Mouse (Mus musculus) lung, embryonic 15.5 days (tissue): ENCODE data around the gene Fmnl2. TPM values are rescaled to one million over a fixed set of nuclear protein-coding genes. Genes with fewer than 3 reads are reported as not detected.

Experiments used
- ATAC-seq: fragments of 200-750 bp; cut with Nextera tagmentation; 2 replicates; pipeline ENCODE4 v1.8.0; 2017; ENCODE audit warnings: moderate number of reproducible peaks, borderline replicate concordance; ENCODE audit not compliant: low FRiP score, low TSS enrichment; ENCODE audit errors: extremely low read depth
- H3K27ac ChIP-seq: fragments of 300-500 bp; sonication (generic); 2 replicates; pipeline ENCODE4 v1.5.1; 2015; ENCODE audit warnings: moderate library complexity, mild to moderate bottlenecking, inconsistent platforms
- H3K27me3 ChIP-seq: fragments of 300-500 bp; sonication (generic); 2 replicates; pipeline ENCODE4 v1.6.1; 2015; ENCODE audit warnings: inconsistent platforms
- H3K36me3 ChIP-seq: fragments of 300-500 bp; sonication (generic); 2 replicates; pipeline ENCODE4 v1.6.1; 2015; ENCODE audit warnings: inconsistent platforms
- H3K4me1 ChIP-seq: fragments of 300-500 bp; sonication (generic); 2 replicates; pipeline ENCODE4 v1.6.1; 2015; ENCODE audit warnings: inconsistent platforms
- H3K4me2 ChIP-seq: fragments of 300-500 bp; sonication (generic); 2 replicates; pipeline ENCODE4 v1.6.1; 2015; ENCODE audit warnings: inconsistent platforms, mild to moderate bottlenecking, moderate library complexity
- H3K4me3 ChIP-seq: fragments of 300-500 bp; sonication (generic); 2 replicates; pipeline ENCODE4 v1.5.1; 2015; ENCODE audit warnings: mild to moderate bottlenecking, inconsistent platforms
- H3K9ac ChIP-seq: fragments of 300-500 bp; sonication (generic); 2 replicates; pipeline ENCODE4 v1.6.1; 2015; ENCODE audit warnings: inconsistent platforms
- H3K9me3 ChIP-seq: fragments of 300-500 bp; sonication (generic); 2 replicates; pipeline ENCODE4 v1.6.1; 2016; ENCODE audit warnings: inconsistent platforms
- WGBS: fragments of 180-500 bp; shearing (Covaris S2); methylation state at CpG from one replicate; pipeline ENCODE4 v1.1.7; 2015; 5-methylcytosine and 5-hydroxymethylcytosine counted together
- polyA plus RNA-seq: library from polyadenylated mRNA; unstranded; fragments of >200 nt; fragmentation: Nextera tagmentation; extraction: Ambion mirVana; gene quantifications from 2 replicates; pipeline ENCODE4 v1.2.1, GENCODE M21; 2015

Gene Fmnl2
- polyA plus RNA-seq, 1 experiment from 2014 or later = 3.7 TPM

- Histone ChIP-seq H3K27ac (no peak overlapping the region), H3K27me3 (no peaks in the 10 kb centered on the region), H3K9me3 (no peaks in the 10 kb centered on the region), H3K4me1 (peaks cover 9% of the 10 kb centered on the region; the same call in 1 of the 2 replicates), H3K4me2 (no peak overlapping the region), H3K9ac (no peak overlapping the region), H3K4me3 (no peak overlapping the region), H3K36me3 (no peaks in the 10 kb centered on the region)
- WGBS = 91% methylated on average over 2 of the region's 2 CpGs
- no peak for ATAC-seq
Measured at GRCm38 (mm10) chr2:53066973-53067372, 209.3 kb downstream of the Fmnl2 start.

GRCm38 (mm10) chr2:53070607-53071006 is 212.9 kb downstream of the Fmnl2 start:
- peak; percentile 96; the same call in 1 of the 2 replicates for ATAC-seq
- Histone ChIP-seq H3K4me3 (no peak overlapping the region), H3K4me2 (no peak overlapping the region), H3K9ac (no peak overlapping the region), H3K27me3 (no peaks in the 10 kb centered on the region), H3K27ac (peak overlapping the region; percentile 1; the same call in 1 of the 2 replicates), H3K9me3 (no peaks in the 10 kb centered on the region), H3K36me3 (no peaks in the 10 kb centered on the region), H3K4me1 (peaks cover 9% of the 10 kb centered on the region; the same call in 1 of the 2 replicates)
- WGBS = 8% methylated on average over 1 of the region's 1 CpGs

GRCm38 (mm10) chr2:53079693-53080286 is 222.1 kb downstream of the Fmnl2 start:
- Histone ChIP-seq H3K36me3 (no peaks in the 10 kb centered on the region), H3K4me2 (no peak overlapping the region), H3K9ac (no peak overlapping the region), H3K4me3 (no peak overlapping the region), H3K9me3 (no peaks in the 10 kb centered on the region), H3K27me3 (no peaks in the 10 kb centered on the region), H3K4me1 (no peaks in the 10 kb centered on the region), H3K27ac (no peak overlapping the region)
- WGBS = 74% methylated on average over 2 of the region's 2 CpGs
- ATAC-seq = no peak

- no peak overlapping the region for H3K9ac ChIP-seq
- H3K27me3 ChIP-seq = no peaks in the 10 kb centered on the region
- no peak overlapping the region for H3K27ac ChIP-seq
- no peaks in the 10 kb centered on the region for H3K4me1 ChIP-seq
- H3K4me2 ChIP-seq = no peak overlapping the region
- no peaks in the 10 kb centered on the region for H3K36me3 ChIP-seq
- ATAC-seq = no peak
- no peak overlapping the region for H3K4me3 ChIP-seq
- 87% methylated on average over 4 of the region's 4 CpGs for WGBS
- no peaks in the 10 kb centered on the region for H3K9me3 ChIP-seq
Measured at GRCm38 (mm10) chr2:53082045-53082444, 224.4 kb downstream of the Fmnl2 start.

GRCm38 (mm10) chr2:53082501-53082900 is 224.8 kb downstream of the Fmnl2 start:
- no peak for ATAC-seq
- Histone ChIP-seq H3K27ac (no peak overlapping the region), H3K9ac (no peak overlapping the region), H3K4me3 (no peak overlapping the region), H3K9me3 (no peaks in the 10 kb centered on the region), H3K4me1 (no peaks in the 10 kb centered on the region), H3K27me3 (no peaks in the 10 kb centered on the region), H3K4me2 (no peak overlapping the region), H3K36me3 (no peaks in the 10 kb centered on the region)
- WGBS = 93% methylated on average over 5 of the region's 5 CpGs

- no peaks in the 10 kb centered on the region for H3K4me1 ChIP-seq
- no peak overlapping the region for H3K4me2 ChIP-seq
- no peaks in the 10 kb centered on the region for H3K36me3 ChIP-seq
- 29% methylated on average over 1 of the region's 1 CpGs for WGBS
- no peak overlapping the region for H3K9ac ChIP-seq
- no peaks in the 10 kb centered on the region for H3K27me3 ChIP-seq
- no peak overlapping the region for H3K4me3 ChIP-seq
- no peak overlapping the region for H3K27ac ChIP-seq
- no peak for ATAC-seq
- H3K9me3 ChIP-seq = no peaks in the 10 kb centered on the region
Measured at GRCm38 (mm10) chr2:53083241-53083640, 225.6 kb downstream of the Fmnl2 start.

- Histone ChIP-seq H3K9ac (no peak overlapping the region), H3K4me2 (no peak overlapping the region), H3K36me3 (no peaks in the 10 kb centered on the region), H3K9me3 (no peaks in the 10 kb centered on the region), H3K4me3 (no peak overlapping the region), H3K27me3 (no peaks in the 10 kb centered on the region), H3K27ac (no peak overlapping the region), H3K4me1 (no peaks in the 10 kb centered on the region)
- no peak for ATAC-seq
- 46% methylated on average over 9 of the region's 9 CpGs for WGBS
Measured at GRCm38 (mm10) chr2:53085617-53086202, 228.1 kb downstream of the Fmnl2 start.

GRCm38 (mm10) chr2:53088744-53089143 is 231.1 kb downstream of the Fmnl2 start:
- Histone ChIP-seq H3K4me1 (no peaks in the 10 kb centered on the region), H3K9ac (no peak overlapping the region), H3K4me2 (no peak overlapping the region), H3K4me3 (no peak overlapping the region), H3K27ac (no peak overlapping the region), H3K9me3 (no peaks in the 10 kb centered on the region), H3K27me3 (no peaks in the 10 kb centered on the region), H3K36me3 (no peaks in the 10 kb centered on the region)
- no peak for ATAC-seq
- 83% methylated on average over 3 of the region's 3 CpGs for WGBS

- H3K27ac ChIP-seq = no peak overlapping the region
- H3K9ac ChIP-seq = no peak overlapping the region
- H3K9me3 ChIP-seq = no peaks in the 10 kb centered on the region
- no peak overlapping the region for H3K4me3 ChIP-seq
- H3K36me3 ChIP-seq = no peaks in the 10 kb centered on the region
- no peak overlapping the region for H3K4me2 ChIP-seq
- H3K4me1 ChIP-seq = no peaks in the 10 kb centered on the region
- WGBS = 87% methylated on average over 9 of the region's 9 CpGs
- ATAC-seq = no peak
- H3K27me3 ChIP-seq = no peaks in the 10 kb centered on the region
Measured at GRCm38 (mm10) chr2:53095031-53095430, 237.4 kb downstream of the Fmnl2 start.

GRCm38 (mm10) chr2:53095489-53095888 is 237.8 kb downstream of the Fmnl2 start:
- no peak overlapping the region for H3K27ac ChIP-seq
- no peak for ATAC-seq
- WGBS = 91% methylated on average over 3 of the region's 3 CpGs

GRCm38 (mm10) chr2:53100093-53100492 is 242.4 kb downstream of the Fmnl2 start:
- no peak overlapping the region for H3K4me2 ChIP-seq
- H3K4me1 ChIP-seq = no peaks in the 10 kb centered on the region
- no peak overlapping the region for H3K4me3 ChIP-seq
- 53% methylated on average over 2 of the region's 2 CpGs for WGBS
- no peak for ATAC-seq
- no peak overlapping the region for H3K27ac ChIP-seq
- no peaks in the 10 kb centered on the region for H3K36me3 ChIP-seq
- no peak overlapping the region for H3K9ac ChIP-seq
- H3K9me3 ChIP-seq = no peaks in the 10 kb centered on the region
- H3K27me3 ChIP-seq = no peaks in the 10 kb centered on the region

More at GRCm38 (mm10) chr2:53095489-53095888, 237.8 kb downstream of the Fmnl2 start:
- Histone ChIP-seq H3K27me3 (no peaks in the 10 kb centered on the region), H3K4me1 (no peaks in the 10 kb centered on the region), H3K4me2 (no peak overlapping the region), H3K4me3 (no peak overlapping the region), H3K36me3 (no peaks in the 10 kb centered on the region), H3K9ac (no peak overlapping the region), H3K9me3 (no peaks in the 10 kb centered on the region)

- ATAC-seq = no peak
Measured at GRCm38 (mm10) chr2:53101885-53102740, 244.5 kb downstream of the Fmnl2 start.

More at GRCm38 (mm10) chr2:53101885-53102740, 244.5 kb downstream of the Fmnl2 start:
- no peaks in the 10 kb centered on the region for H3K36me3 ChIP-seq
- H3K27me3 ChIP-seq = no peaks in the 10 kb centered on the region
- peaks cover 6% of the 10 kb centered on the region; the same call in 1 of the 2 replicates for H3K4me1 ChIP-seq
- H3K4me3 ChIP-seq = no peak overlapping the region
- no peak overlapping the region for H3K4me2 ChIP-seq
- no peaks in the 10 kb centered on the region for H3K9me3 ChIP-seq
- 85% methylated on average over 11 of the region's 11 CpGs for WGBS
- no peak overlapping the region for H3K9ac ChIP-seq
- no peak overlapping the region for H3K27ac ChIP-seq
